Mouse (Mus musculus) left cerebral cortex, postnatal 4 days (tissue): ENCODE data around the gene Uimc1. TPM values are rescaled to one million over a fixed set of nuclear protein-coding genes. Genes with fewer than 3 reads are reported as not detected.
"Not testable (repeated sequence)": the region's sequence is repeated elsewhere in the genome, so short reads cannot be mapped to it uniquely, and the experiment has no call there.

Source experiments
- DNase-seq: peaks from one replicate; pipeline ENCODE4 v3.0.0-alpha.2; 2022
- intact Hi-C: fragments of 180-260 bp; cut with DNase I; formaldehyde crosslinking; loops from one replicate; pipeline ENCODE4 v1.15.1; 2025
- total RNA-seq, 2 experiments: library from RNA; stranded (reverse); gene quantifications; 2 replicates each; pipeline ENCODE4 v1.2.3; 2021

The Uimc1 gene
- total RNA-seq, result 10 to 100 TPM; 18.3 to 21.4 TPM

DNA sequence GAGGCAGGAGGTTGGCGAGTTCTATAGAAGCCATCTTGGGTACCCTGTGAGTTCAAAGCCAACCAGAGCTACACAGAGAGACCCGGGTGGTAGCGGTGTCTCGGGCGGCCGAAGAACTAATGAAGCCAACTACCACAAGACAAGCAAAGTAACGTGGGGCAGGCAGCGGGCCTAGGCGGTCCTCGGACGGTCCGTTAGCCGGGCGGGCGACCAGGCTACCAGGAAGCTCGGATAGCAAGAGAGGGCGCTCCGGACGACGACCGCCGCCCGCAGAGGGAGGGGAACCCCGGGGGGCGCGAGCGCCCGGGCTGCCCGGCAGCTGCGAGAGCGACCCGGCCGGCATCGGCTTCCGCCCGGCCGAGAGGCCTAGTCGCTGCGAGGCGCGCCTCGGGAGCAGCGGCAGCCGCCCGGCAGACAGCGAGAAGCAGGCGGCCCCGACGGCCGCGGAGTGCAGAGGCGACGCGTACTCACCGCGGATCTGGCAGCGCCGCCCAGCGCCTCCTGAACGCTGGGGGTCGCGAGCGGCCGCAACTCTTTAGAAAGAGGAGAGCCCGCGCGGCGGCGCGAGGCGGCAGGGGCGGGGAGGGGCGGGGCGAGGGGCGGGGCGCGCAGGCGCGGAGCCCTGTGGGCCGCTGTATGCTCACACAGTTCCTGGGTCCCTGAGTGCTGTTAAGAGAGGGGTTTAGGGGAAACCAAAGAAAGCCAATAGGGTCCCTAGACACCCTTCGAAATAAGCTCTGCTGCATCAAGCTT, at the start of gene Uimc1:
TSS of gene Uimc1 (minus strand) at position 575 of the 753 bp plus-strand sequence.
- intact Hi-C loops, result no loop called here
- peak; percentile 92 for DNase-seq

DNA sequence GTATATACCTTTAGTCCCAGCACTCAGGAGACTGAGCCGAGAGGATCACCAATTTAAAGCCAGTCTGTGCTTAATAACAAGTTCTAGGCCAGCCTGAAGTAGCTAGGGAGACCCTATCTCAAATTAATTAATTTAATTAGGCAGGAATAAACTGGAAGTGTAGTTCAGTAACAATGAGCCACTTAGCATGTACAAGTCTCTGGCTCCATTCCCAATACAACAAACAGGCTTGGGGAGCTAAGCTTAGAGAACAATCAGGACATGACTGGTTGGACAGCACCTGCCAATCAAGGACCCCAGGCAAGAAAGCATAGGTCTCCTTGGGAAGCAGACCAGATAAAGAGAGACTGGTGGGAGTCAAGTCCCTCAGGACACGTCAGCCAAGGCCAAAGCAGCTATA, 40.2 kb upstream of the Uimc1 start:
- intact Hi-C loops, result no loop called here
- no peak for DNase-seq

DNA sequence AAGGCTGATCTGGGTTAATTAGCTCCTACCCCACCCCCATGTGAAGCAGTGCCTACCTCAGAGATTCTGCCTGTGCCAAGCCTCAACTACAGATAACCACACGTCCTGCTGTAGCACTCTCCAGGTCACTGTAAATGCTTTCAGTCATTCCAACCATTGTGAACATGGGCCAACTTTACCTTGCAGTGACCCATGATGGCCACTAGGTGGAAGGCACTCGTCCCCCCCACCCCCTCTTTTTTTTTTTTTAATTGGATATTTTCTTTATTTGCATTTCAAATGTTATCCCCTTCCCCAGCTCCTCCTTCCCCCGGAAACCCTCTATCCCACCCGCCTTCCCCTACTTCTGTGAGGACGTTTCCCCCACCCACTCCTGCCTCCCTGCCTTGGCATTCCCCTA, 35.3 kb upstream of the Uimc1 start:
- intact Hi-C loops, result no loop called here
- DNase-seq, result no peak

DNA sequence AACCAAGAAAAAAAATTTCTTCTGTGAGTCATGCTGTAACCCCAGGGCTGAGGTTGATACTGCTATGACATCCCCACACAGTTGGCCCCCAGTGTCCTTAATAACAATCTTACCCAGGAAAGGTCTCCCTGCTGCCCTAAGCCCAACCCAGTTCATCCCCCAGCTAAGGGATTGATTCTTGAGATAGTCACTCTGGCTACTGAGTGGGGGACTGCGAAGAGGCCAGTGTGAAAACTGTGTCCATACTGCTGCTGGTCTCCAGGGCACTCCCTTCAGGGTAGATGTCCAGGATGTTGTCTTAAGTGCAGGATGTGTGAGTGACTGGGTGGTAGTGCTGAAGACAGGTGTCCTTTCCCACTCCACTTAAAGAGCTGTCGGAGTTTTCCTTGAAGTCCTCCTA, 33.3 kb upstream of the Uimc1 start, which contains the start of gene Gm17617:
TSS of gene Gm17617 (minus strand) at position 101 of the 400 bp plus-strand sequence.
- no peak for DNase-seq
- intact Hi-C loops, result no loop called here

DNA sequence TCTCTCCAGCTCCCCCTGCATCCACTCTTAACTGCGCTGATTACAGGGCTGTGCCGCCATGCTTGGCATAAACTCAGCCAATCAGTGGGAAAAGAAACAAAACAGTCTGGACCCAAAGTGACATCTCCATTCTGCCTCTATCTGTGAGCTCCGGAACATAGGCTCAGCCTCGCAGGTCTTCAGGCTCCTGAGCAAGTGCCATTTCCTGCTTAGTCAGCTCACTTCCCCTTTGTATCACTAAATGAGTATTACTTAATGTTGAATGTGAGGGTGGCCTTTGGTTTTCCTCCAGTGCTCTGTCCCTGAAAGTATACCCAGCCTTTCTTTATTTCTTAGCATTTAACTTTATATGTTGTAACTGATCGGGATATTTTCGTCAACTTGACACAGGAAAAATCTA, 24.8 kb upstream of the Uimc1 start:
- intact Hi-C loops, result no loop called here
- DNase-seq, result no peak

GRCm38 (mm10) chr13:55114375-55114774, 14.3 kb upstream of the Uimc1 start:
- intact Hi-C loops, result no loop called here
- DNase-seq, result no peak

GRCm38 (mm10) chr13:55107694-55108093, 7.6 kb upstream of the Uimc1 start:
- no peak for DNase-seq
- intact Hi-C loops, result no loop called here

GRCm38 (mm10) chr13:55107116-55107515, 7.0 kb upstream of the Uimc1 start:
- intact Hi-C loops, result no loop called here
- DNase-seq, result no peak

DNA sequence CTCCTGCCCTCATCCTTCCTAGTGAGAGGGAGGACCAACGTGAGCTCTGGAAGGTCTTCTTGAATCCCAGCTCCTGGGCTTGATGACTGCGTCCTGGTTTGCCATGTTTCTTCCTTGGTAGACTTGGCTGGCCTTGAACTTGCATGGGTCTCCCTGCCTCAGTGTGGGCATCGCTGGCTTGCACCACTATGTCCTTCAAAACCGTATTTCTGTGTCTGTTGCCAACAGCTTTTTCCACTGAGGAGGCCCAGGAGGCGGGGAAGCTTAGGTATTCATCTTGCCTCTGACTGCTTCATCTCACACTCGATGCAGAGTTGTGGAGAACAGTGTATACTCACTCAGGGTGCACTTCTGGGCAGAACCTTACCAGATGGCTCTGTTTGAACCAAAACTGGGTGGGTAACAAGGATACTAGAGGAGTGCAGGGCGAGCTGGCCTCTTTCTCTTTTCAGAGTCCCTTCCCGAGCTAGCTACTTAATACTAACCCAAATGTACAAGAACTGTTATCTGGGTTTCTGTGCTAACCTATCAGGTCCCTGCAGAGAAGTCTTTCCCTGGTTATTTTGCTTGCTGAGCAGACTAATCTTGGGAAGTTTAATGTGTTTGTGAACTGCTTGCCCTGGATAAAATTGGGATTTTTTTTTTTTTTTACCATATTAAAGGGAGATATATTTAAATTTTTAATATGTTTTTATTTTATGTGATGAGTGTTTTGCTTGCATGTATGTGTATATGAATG, 6.0 kb upstream of the Uimc1 start:
- intact Hi-C loops, result no loop called here
- peak; percentile 4 for DNase-seq

GRCm38 (mm10) chr13:55105045-55105952, 5.2 kb upstream of the Uimc1 start, which contains the start of gene Zfp346:
TSS of gene Zfp346 (plus strand) at chr13:55105311.
- intact Hi-C loops, result no loop called here
- DNase-seq, result peak; percentile 98

- no peak for DNase-seq
- intact Hi-C loops, result no loop called here
Observed at GRCm38 (mm10) chr13:55103351-55103750, 3.3 kb upstream of the Uimc1 start.

- intact Hi-C loops, result no loop called here
Observed at GRCm38 (mm10) chr13:55102366-55102765, 2.3 kb upstream of the Uimc1 start.

DNA sequence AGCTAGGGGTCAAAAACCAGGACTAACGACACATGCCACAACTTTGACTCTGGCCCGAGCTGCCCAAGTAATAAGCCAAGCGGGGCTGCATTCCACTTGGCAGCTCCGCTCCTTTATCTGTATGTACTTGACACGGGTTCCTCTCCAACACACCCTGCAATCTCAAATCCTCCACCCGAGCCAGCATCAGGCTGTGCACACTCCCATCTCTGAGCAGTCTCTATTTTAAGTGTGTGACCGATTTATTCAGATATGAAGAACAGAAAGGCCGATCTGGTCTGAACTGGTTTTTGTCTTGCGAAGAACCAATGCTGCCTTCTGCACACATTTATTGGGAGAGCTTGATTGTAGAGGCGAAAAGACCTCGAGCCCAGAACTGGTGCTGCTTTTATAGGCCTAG, 1.5 kb upstream of the Uimc1 start:
- intact Hi-C loops, result no loop called here
- DNase-seq, result no peak

More at GRCm38 (mm10) chr13:55102366-55102765, 2.3 kb upstream of the Uimc1 start:
- DNase-seq, result no peak

DNA sequence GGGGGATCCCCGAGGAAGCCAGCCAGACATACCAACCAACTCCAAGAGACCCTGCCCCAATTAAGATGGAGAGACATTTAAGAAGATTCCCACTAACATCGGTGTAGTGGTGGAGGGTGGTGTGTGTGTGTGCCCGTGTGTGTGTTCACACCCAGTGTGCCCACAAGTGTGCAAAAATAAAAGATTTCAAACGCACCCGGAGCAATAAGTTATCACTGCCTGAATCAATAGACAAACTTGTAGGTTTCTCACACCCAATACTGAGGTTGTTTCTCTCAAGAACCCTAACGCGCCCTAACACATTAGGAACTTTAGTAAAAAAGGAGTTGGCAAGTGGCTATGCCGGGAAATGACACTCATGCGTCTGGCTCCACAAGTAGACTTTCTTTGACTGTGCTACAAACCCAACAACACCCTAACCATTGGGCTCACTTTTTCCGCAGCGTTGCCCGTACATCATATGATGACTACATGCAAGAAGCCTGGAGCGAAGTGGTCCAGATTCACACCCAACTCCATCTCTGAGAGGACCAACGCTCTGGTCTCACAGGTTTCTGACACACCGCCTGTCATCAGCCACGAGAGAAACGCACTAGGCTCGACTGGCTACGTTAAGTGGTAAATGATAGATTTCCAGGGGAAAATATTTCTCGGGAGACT, 904 bp downstream of the Uimc1 start:
- DNase-seq, result peak; percentile 3
- intact Hi-C loops, result no loop called here

DNA sequence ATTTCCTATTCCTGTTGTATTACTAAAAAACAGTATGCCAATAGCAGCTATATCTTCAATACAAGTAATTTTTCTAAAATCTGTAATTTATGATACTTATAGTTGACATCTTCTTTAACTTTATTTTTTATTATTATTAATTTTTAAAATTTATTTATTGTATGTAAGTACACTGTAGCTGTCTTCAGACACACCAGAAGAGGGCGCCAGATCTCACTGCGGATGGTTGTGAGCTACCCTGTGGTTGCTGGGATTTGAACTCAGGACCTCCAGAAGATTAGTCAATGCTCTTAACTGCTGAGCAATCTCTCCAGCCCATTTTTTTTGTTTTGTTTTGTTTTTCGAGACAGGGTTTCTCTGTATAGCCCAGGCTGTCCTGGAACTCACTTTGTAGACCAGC, 2.3 kb downstream of the Uimc1 start:
- intact Hi-C loops, result not testable (repeated sequence)

DNA sequence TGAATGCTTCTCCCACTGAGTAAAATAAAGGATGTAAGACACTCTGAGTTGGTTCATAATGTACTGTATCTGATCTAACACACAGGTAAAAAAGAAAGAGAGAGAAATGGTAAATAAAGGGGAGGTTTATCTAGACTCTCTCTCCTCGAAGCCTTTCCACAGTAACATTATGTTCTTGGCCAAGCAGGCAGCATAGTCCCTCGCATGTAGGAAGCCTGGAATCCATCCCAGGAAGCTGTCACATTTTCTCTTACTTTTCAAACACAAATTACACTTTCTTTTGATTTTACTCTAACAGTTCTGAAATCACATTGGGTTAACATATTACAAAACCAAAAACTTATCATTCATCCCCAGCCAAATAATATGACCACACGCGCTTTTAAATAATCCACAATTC, 7.5 kb downstream of the Uimc1 start:
- intact Hi-C loops, result no loop called here
- no peak for DNase-seq

More for the DNA sequence above, 2.3 kb downstream of the Uimc1 start:
- DNase-seq, result not testable (repeated sequence)

DNA sequence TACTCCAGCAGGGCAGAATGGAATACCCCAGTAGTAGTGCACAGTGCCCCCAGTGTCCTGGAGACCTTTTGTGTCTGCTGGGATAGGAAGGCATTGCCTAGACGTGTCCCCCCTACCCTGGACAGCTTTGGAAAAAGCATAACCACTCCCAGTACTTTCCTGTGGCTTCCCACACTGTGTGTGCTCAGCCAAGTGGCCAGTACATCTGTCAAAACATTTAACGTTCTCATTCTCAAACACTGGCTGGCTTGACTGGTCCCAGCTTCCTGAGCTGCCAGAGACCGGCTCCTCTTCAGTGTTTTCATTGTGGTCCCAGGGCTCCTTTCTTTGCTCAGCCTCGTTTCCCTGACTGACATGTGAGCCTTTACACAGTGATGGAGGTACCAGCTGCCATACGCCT, 24.5 kb downstream of the Uimc1 start:
- intact Hi-C loops, result loop anchor here (10.0 kb wide), 1 partner anchor 361 kb away; no protein-coding TSS in a partner anchor
- DNase-seq, result no peak

GRCm38 (mm10) chr13:55071322-55071721, 28.8 kb downstream of the Uimc1 start:
- intact Hi-C loops, result loop anchor here (10.0 kb wide), 1 partner anchor 357 kb away; no protein-coding TSS in a partner anchor
- DNase-seq, result no peak

DNA sequence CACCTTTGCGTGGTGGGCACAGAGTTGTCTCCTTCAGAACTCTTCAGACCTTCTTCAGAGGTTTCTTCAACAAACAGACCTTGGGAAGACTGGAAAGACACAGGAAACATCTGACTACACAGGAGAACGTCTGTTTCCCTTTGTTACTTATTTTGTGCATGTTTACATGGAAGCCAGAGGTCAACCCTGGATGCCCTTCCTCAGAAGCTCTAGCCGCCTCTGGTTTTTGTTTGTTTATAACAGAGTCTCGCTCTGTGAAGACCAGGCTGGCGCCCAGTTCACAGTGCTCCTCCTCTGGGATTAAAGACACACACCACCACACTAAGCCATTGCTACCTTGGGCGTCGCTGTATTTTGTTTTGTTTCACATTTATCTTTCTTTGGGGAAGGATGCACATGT, 30.4 kb downstream of the Uimc1 start:
- no peak for DNase-seq
- intact Hi-C loops, result loop anchor here (10.0 kb wide), 1 partner anchor 355 kb away; no protein-coding TSS in a partner anchor

- DNase-seq, result no peak
- intact Hi-C loops, result no loop called here
Observed at GRCm38 (mm10) chr13:55063276-55063675, 36.8 kb downstream of the Uimc1 start.
